Mouse (Mus musculus) forebrain, embryonic 10.5 days (tissue): ENCODE measurements around the gene Lyrm1. TPM values are rescaled to one million over a fixed set of nuclear protein-coding genes. Genes with fewer than 3 reads are reported as not detected.

Experiments
- DNase-seq: peaks from one replicate; pipeline ENCODE4 v3.0.0-alpha.2; 2017; ENCODE audit warnings: low spot score; ENCODE audit errors: extremely low spot score
- H3K27ac ChIP-seq: fragments of 300-500 bp; sonication (generic); 2 replicates; pipeline ENCODE4 v1.5.1; 2016; ENCODE audit warnings: mild to moderate bottlenecking
- H3K27me3 ChIP-seq: fragments of 300-500 bp; sonication (generic); 2 replicates; pipeline ENCODE4 v1.6.1; 2016; ENCODE audit warnings: mild to moderate bottlenecking; ENCODE audit not compliant: poor library complexity, severe bottlenecking
- H3K36me3 ChIP-seq: fragments of 300-500 bp; sonication (generic); replicated peaks from 2 replicates; pipeline ENCODE4 v1.6.1; 2016; ENCODE audit warnings: mild to moderate bottlenecking, moderate library complexity
- H3K4me1 ChIP-seq: fragments of 300-500 bp; sonication (generic); 2 replicates; pipeline ENCODE4 v1.6.1; 2016
- H3K4me3 ChIP-seq: fragments of 300-500 bp; sonication (generic); 2 replicates; pipeline ENCODE4 v1.5.1; 2016; ENCODE audit warnings: mild to moderate bottlenecking, moderate library complexity
- H3K9me3 ChIP-seq: fragments of 300-500 bp; sonication (generic); 2 replicates; pipeline ENCODE4 v1.6.1; 2016; ENCODE audit warnings: mild to moderate bottlenecking, moderate library complexity
- WGBS: fragments of 180-500 bp; shearing (Covaris S2); methylation state at CpG from one replicate; pipeline ENCODE4 v1.1.7; 2016; 5-methylcytosine and 5-hydroxymethylcytosine counted together
- polyA plus RNA-seq: library from polyadenylated mRNA; unstranded; fragments of >200 nt; fragmentation: Nextera tagmentation; extraction: Ambion mirVana; gene quantifications from 2 replicates; pipeline ENCODE4 v1.2.1, GENCODE M21; 2016

Lyrm1 gene
- polyA plus RNA-seq, 1 experiment from 2014 or later: 8.7 TPM

DNA sequence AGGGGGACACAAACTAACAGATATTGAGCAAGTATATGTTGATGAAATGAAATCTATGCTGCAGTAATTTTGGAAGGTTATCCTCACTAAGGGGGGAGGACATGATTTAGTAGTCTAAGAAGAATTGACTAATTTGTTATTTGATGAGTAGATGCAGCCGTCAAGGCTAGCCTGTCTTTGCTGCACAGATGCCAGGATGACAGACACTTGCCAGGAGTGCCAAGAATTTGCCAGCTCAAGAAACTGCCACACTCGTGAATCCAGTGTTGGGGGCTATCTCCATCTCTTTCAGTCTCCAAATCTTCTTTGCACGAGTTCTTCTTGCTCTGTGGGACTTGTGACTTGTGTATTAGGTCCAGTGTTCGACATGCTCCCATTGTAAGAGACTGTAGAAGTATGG lies 63.4 kb downstream of the Lyrm1 start:
- 75% methylated on average over 4 of the region's 4 CpGs for WGBS
- Histone ChIP-seq H3K27ac (no peak overlapping the region), H3K4me3 (no peak overlapping the region), H3K27me3 (no peaks in the 10 kb centered on the region), H3K4me1 (no peaks in the 10 kb centered on the region), H3K36me3 (no peaks in the 10 kb centered on the region), H3K9me3 (no peaks in the 10 kb centered on the region)
- DNase-seq: no peak

DNA sequence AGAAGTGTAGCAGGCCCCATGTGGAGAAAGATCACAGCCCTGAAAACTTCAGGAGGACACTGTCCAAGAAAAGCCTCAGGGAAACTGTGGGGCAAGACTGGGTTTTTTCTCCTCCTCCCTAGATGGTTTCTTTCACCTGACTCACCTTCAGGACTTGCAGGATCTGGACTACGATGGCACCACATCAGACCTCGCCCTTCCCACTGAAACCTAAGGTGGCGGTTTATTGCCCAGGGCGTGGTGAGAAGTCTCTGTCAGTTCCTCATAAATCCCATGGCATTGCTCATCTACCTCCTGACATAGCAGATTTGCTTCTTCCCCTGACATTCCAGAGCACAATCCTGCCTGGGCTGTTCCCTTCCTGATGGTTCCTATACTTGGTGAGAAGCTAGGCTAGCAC lies 63.8 kb downstream of the Lyrm1 start:
- Histone ChIP-seq H3K4me3 (no peak overlapping the region), H3K9me3 (no peaks in the 10 kb centered on the region), H3K27ac (no peak overlapping the region), H3K27me3 (no peaks in the 10 kb centered on the region), H3K4me1 (no peaks in the 10 kb centered on the region), H3K36me3 (no peaks in the 10 kb centered on the region)
- DNase-seq: no peak
- 91% methylated on average over 4 of the region's 4 CpGs for WGBS

DNA sequence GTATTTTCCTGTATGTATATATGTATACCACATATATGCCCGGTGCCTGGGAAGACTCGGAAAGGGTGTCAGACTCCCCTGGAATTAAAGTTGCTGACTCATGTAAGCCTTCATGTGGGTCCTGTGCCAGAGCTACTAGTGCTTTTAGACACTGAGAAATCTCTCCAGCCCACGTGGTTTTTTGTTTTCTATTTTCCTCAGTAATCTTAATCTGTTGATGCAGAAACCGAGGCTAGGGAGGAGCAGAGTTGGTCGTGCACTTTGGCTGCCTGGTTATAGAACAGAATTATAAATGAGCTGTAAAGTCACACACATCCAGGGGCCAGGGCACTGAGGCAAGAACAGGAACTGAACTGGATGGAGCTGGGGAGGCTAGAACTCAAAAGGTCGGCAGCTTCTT lies 64.3 kb downstream of the Lyrm1 start:
- Histone ChIP-seq H3K4me1 (no peaks in the 10 kb centered on the region), H3K27ac (no peak overlapping the region), H3K36me3 (no peaks in the 10 kb centered on the region), H3K27me3 (no peaks in the 10 kb centered on the region), H3K4me3 (no peak overlapping the region), H3K9me3 (no peaks in the 10 kb centered on the region)
- WGBS: 82% methylated on average over 6 of the region's 6 CpGs
- no peak for DNase-seq

- Histone ChIP-seq H3K9me3 (no peaks in the 10 kb centered on the region), H3K27ac (no peak overlapping the region), H3K27me3 (no peaks in the 10 kb centered on the region), H3K36me3 (no peaks in the 10 kb centered on the region), H3K4me3 (no peak overlapping the region), H3K4me1 (no peaks in the 10 kb centered on the region)
- WGBS: 89% methylated on average over 6 of the region's 6 CpGs
- no peak for DNase-seq
Measured at GRCm38 (mm10) chr7:119960546-119960945, 64.9 kb downstream of the Lyrm1 start.

GRCm38 (mm10) chr7:119961107-119961506 lies 65.4 kb downstream of the Lyrm1 start:
- no peak overlapping the region for H3K27ac ChIP-seq
- DNase-seq: no peak
- WGBS: 67% methylated on average over 2 of the region's 2 CpGs
- H3K9me3 ChIP-seq: no peaks in the 10 kb centered on the region
- H3K4me3 ChIP-seq: no peak overlapping the region
- no peaks in the 10 kb centered on the region for H3K27me3 ChIP-seq
- no peaks in the 10 kb centered on the region for H3K36me3 ChIP-seq
- H3K4me1 ChIP-seq: no peaks in the 10 kb centered on the region

- 92% methylated on average over 4 of the region's 4 CpGs for WGBS
- no peaks in the 10 kb centered on the region for H3K9me3 ChIP-seq
- no peak for DNase-seq
Measured at GRCm38 (mm10) chr7:119965205-119965604, 69.5 kb downstream of the Lyrm1 start.

DNA sequence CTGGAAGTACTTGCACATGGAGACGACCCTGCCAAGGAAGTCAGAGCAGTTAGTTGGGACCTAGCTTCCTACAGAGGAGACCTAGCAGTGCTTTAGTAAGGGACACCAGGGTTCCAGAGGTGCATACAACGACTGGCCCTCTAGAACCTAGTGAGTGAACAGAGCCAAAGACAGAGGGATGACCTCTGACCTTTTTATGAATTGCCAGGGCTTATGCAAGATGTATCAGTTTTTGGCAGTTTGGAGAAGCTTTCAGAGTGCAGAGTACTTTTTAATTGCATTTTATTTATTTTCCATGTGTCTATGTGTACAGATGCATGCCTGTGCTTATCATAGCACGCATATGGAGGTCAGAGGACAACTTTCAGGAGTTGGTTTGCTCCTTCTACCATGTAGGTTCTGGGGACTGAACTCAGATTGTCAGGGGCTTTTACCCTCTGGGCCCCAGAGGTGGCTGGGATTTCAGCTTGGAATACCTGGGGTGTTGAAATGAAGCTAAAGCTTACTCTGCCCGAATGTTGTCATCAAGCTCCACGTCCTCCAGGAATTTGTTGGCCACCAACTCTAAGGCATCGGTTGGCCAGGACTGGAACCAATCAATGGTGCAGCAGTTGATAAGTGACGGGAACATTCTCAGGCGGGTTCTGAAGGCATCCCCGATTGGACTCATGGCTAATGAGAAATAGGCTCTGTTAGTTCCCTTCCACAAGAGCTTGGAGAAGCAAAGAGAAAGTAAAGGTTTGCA lies 70.2 kb downstream of the Lyrm1 start:
- DNase-seq: no peak
- H3K4me3 ChIP-seq: no peak overlapping the region
- H3K27ac ChIP-seq: no peak overlapping the region
- no peaks in the 10 kb centered on the region for H3K36me3 ChIP-seq
- no peaks in the 10 kb centered on the region for H3K27me3 ChIP-seq
- 88% methylated on average over 9 of the region's 9 CpGs for WGBS
- H3K4me1 ChIP-seq: no peaks in the 10 kb centered on the region
- H3K9me3 ChIP-seq: no peaks in the 10 kb centered on the region

More at GRCm38 (mm10) chr7:119965205-119965604, 69.5 kb downstream of the Lyrm1 start:
- no peaks in the 10 kb centered on the region for H3K36me3 ChIP-seq
- no peak overlapping the region for H3K27ac ChIP-seq
- no peaks in the 10 kb centered on the region for H3K4me1 ChIP-seq
- H3K4me3 ChIP-seq: no peak overlapping the region
- no peaks in the 10 kb centered on the region for H3K27me3 ChIP-seq

- Histone ChIP-seq H3K4me1 (no peaks in the 10 kb centered on the region), H3K4me3 (no peak overlapping the region), H3K27me3 (no peaks in the 10 kb centered on the region), H3K9me3 (no peaks in the 10 kb centered on the region), H3K27ac (no peak overlapping the region), H3K36me3 (no peaks in the 10 kb centered on the region)
- DNase-seq: no peak
- 84% methylated on average over 2 of the region's 2 CpGs for WGBS
Measured at GRCm38 (mm10) chr7:119969320-119969719, 73.7 kb downstream of the Lyrm1 start.

- Histone ChIP-seq H3K27me3 (no peaks in the 10 kb centered on the region), H3K4me3 (no peak overlapping the region), H3K36me3 (no peaks in the 10 kb centered on the region), H3K9me3 (no peaks in the 10 kb centered on the region), H3K27ac (no peak overlapping the region), H3K4me1 (no peaks in the 10 kb centered on the region)
- 88% methylated on average over 5 of the region's 5 CpGs for WGBS
- no peak for DNase-seq
Measured at GRCm38 (mm10) chr7:119974214-119974613, 78.6 kb downstream of the Lyrm1 start.

DNA sequence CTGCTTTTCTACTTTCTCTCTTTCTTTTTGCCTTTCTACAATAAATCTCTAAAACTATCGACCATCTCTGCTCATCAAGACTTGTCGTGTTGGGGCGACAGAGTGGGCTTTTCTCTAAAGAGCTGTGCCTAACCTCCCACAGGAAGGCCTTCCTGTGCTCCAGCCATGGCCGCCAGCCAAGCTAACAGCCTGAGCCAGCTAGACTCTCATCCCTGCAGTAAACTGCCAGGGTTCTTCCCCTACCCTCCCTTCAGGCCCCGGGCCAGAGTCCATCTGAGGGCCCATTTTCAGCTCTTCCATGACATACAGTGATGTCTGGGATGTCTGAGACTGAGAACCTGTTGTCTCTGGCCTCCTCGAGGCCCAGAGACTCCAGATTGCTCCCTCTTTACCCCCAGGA lies 80.6 kb downstream of the Lyrm1 start:
- WGBS: 85% methylated on average over 6 of the region's 6 CpGs
- Histone ChIP-seq H3K27ac (no peak overlapping the region), H3K36me3 (no peaks in the 10 kb centered on the region), H3K9me3 (no peaks in the 10 kb centered on the region), H3K4me3 (no peak overlapping the region), H3K27me3 (no peaks in the 10 kb centered on the region), H3K4me1 (no peaks in the 10 kb centered on the region)
- no peak for DNase-seq

GRCm38 (mm10) chr7:119977574-119977973 lies 81.9 kb downstream of the Lyrm1 start:
- WGBS: 84% methylated on average over 7 of the region's 7 CpGs
- Histone ChIP-seq H3K9me3 (no peaks in the 10 kb centered on the region), H3K27me3 (no peaks in the 10 kb centered on the region), H3K27ac (no peak overlapping the region), H3K4me3 (no peak overlapping the region), H3K4me1 (no peaks in the 10 kb centered on the region), H3K36me3 (no peaks in the 10 kb centered on the region)
- no peak for DNase-seq

- Histone ChIP-seq H3K4me1 (no peaks in the 10 kb centered on the region), H3K27ac (no peak overlapping the region), H3K4me3 (no peak overlapping the region), H3K27me3 (no peaks in the 10 kb centered on the region), H3K9me3 (no peaks in the 10 kb centered on the region), H3K36me3 (no peaks in the 10 kb centered on the region)
- DNase-seq: no peak
Measured at GRCm38 (mm10) chr7:119978576-119978975, 82.9 kb downstream of the Lyrm1 start.

DNA sequence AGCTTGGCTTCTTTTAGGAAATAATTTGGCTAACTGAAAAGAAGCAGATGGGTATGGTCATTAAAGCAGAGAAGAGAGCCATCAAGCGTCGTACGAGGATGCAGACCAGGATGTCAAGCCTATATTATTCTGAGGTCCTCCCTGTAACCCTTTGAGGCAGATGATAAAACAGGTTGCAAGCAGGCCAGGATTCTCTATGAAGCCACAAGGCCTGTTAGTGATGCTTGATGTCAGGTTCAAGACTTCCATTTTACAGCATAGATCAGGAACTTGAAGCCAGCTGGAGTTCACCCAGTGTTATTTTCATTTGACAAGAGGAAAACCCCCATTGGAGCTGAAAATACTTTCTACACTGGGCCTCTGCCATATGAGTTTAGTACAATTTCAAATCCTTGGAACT lies 84.5 kb downstream of the Lyrm1 start:
- Histone ChIP-seq H3K27me3 (no peaks in the 10 kb centered on the region), H3K36me3 (no peaks in the 10 kb centered on the region), H3K4me1 (no peaks in the 10 kb centered on the region), H3K4me3 (no peak overlapping the region), H3K27ac (no peak overlapping the region), H3K9me3 (no peaks in the 10 kb centered on the region)
- no peak for DNase-seq
- WGBS: 85% methylated on average over 3 of the region's 3 CpGs
